Mouse (Mus musculus): ENCODE results near the gene Tex35. TPM values are rescaled to one million over a fixed set of nuclear protein-coding genes. Genes with fewer than 3 reads are reported as not detected.

Tex35 gene
- polyA plus RNA-seq, 1 experiment from 2014 or later: not detected

DNA sequence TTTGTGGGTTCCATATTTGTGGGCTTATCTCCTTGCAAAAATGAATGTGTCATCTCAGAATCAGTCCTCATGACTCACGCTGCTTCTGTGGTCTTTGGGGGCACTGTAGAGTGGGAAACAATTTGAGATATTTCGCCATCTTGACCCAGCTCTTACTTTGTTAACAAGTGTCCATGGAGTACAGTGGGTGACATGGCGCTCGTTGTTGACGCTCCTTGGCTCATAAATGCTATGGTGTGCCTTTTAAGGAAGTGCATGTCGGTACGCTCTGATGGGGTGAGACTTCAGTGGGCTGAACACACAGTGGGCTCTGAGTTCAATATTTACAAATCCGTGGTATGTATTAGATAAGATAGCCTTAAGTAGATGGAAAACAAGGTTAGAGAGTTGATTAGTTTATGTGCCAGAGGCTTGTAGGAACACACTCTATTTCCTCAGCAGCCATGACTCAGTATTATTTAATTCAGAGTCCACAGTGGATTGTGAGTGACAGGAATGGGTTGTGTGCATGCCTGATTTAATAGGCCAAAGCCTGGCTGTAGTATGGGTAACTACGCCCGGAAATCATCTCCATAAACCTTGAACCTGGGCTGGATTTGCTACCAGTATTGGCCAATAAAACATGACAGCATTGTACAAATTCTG lies 46.6 kb downstream of the Tex35 start:
- Histone ChIP-seq H3K9ac (ENCODE audit: low read depth, low read length) (no peak overlapping the region), H3K4me2 (ENCODE audit: low read length) (no peak overlapping the region), H3K36me3 (ENCODE audit: insufficient read depth, low read length) (no peaks in the 10 kb centered on the region), H3K27ac (no peak overlapping the region), H3K9me3 (replicated peaks; ENCODE audit: low read length) (no peaks in the 10 kb centered on the region), H3K4me1 (replicated peaks; ENCODE audit: insufficient read depth, low read length) (no peaks in the 10 kb centered on the region), H3K27me3 (ENCODE audit: insufficient read depth, low read length) (no peaks in the 10 kb centered on the region), H3K4me3 (replicated peaks; ENCODE audit: low read depth, low read length) (no peak overlapping the region)
- ATAC-seq (replicated peaks; ENCODE audit: low FRiP score, low read depth) (no peak), DNase-seq (ENCODE audit: low spot score) (no peak)
- WGBS: 93% methylated on average over 10 of the region's 10 CpGs
- no peak for TF ChIP-seq CTCF (IDR thresholded peaks at IDR 0.05; ENCODE audit: low read depth)

DNA sequence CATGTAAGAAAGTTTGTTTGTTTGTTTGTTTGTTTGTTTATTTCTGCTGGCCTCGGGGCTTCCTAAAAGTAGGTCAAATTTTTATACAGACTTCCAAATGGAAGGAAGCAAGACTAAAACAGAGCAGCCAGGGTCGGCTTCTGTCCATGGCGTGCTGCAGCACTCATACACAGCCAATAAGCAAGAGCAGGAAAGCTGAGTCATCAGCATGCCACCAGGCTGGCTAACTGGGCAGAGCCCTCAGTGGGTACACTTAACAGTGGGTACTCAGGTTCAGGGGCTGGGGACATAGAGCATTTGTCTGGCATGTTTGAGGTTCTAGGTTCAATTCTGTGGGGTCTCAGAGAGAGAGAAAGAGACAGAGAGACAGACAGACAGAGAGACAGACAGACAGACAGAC lies 47.3 kb downstream of the Tex35 start:
- Histone ChIP-seq H3K9me3 (replicated peaks; ENCODE audit: low read length) (no peaks in the 10 kb centered on the region), H3K27me3 (ENCODE audit: insufficient read depth, low read length) (no peaks in the 10 kb centered on the region), H3K9ac (ENCODE audit: low read depth, low read length) (no peak overlapping the region), H3K4me2 (ENCODE audit: low read length) (no peak overlapping the region), H3K27ac (no peak overlapping the region), H3K4me1 (replicated peaks; ENCODE audit: insufficient read depth, low read length) (no peaks in the 10 kb centered on the region), H3K36me3 (ENCODE audit: insufficient read depth, low read length) (no peaks in the 10 kb centered on the region), H3K4me3 (replicated peaks; ENCODE audit: low read depth, low read length) (no peak overlapping the region)
- DNase-seq (ENCODE audit: low spot score) (no peak), ATAC-seq (replicated peaks; ENCODE audit: low FRiP score, low read depth) (no peak)
- TF ChIP-seq CTCF (IDR thresholded peaks at IDR 0.05; ENCODE audit: low read depth): no peak
- 85% methylated on average over 3 of the region's 3 CpGs for WGBS

DNA sequence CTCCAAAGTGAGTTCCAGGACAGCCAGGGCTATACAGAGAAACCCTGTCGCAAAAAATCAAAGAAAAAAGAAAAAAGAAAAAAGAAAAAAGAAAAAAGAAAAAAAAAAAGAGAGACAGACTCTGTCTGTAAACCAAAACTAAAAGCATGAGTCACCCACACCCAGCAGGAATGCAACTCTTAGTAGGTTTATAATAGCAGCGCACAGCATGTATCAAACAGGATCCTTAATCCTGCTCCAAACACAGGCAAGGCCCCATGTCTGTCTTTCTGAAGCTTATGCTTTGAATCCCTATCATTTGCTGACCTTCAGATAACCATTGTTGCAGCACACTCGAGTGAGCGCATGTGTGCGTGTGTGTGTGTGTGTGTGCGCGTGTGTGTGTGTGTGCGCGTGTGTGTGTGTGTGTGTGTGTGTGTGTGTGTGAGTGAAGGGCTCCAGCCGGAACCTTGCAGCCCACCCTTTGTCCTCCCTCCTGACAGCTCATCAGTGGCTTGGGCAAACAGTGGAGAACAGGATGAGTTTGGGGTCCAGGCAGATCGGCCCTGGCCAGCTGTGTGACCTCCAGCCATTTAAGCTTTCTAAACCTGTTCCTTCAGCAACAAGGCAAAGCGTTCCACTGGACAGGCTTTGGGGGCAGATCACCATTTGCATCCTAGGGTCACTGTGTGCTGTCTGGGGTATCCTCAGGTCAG lies 47.9 kb downstream of the Tex35 start:
- ATAC-seq (replicated peaks; ENCODE audit: low FRiP score, low read depth) (no peak), DNase-seq (ENCODE audit: low spot score) (no peak)
- no peak for TF ChIP-seq CTCF (IDR thresholded peaks at IDR 0.05; ENCODE audit: low read depth)
- Histone ChIP-seq H3K36me3 (ENCODE audit: insufficient read depth, low read length) (no peaks in the 10 kb centered on the region), H3K4me1 (replicated peaks; ENCODE audit: insufficient read depth, low read length) (no peaks in the 10 kb centered on the region), H3K4me3 (replicated peaks; ENCODE audit: low read depth, low read length) (no peak overlapping the region), H3K9me3 (replicated peaks; ENCODE audit: low read length) (no peaks in the 10 kb centered on the region), H3K4me2 (ENCODE audit: low read length) (no peak overlapping the region), H3K27me3 (ENCODE audit: insufficient read depth, low read length) (no peaks in the 10 kb centered on the region), H3K9ac (ENCODE audit: low read depth, low read length) (no peak overlapping the region), H3K27ac (no peak overlapping the region)
- 88% methylated on average over 12 of the region's 12 CpGs for WGBS

DNA sequence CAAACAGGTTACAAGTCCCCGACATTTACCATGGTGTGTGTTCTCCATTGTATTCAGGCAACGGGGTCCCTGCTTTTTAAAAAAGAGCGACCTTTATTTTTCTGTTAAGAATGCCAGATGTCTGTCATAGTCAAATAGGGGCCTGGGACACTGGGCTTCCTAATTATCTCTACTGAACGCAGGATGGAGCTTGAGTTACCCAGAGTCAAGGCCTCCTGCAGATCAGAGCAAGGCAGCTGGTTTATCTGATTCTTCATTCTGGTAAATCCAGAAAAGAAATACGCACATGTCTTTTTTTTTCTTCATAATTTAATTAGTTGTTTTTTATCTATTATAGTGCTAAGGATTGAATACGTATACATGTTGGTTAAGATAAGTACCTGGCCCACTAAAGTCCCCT lies 52.6 kb downstream of the Tex35 start:
- H3K4me2 ChIP-seq (ENCODE audit: low read length): no peak overlapping the region
- 75% methylated on average over 6 of the region's 6 CpGs for WGBS
- H3K4me3 ChIP-seq (replicated peaks; ENCODE audit: low read depth, low read length): no peak overlapping the region
- DNase-seq (ENCODE audit: low spot score): no peak
- no peaks in the 10 kb centered on the region for H3K9me3 ChIP-seq (replicated peaks; ENCODE audit: low read length)
- H3K27me3 ChIP-seq (ENCODE audit: insufficient read depth, low read length): no peaks in the 10 kb centered on the region
- TF ChIP-seq CTCF (IDR thresholded peaks at IDR 0.05; ENCODE audit: low read depth): no peak
- no peaks in the 10 kb centered on the region for H3K4me1 ChIP-seq (replicated peaks; ENCODE audit: insufficient read depth, low read length)
- no peak overlapping the region for H3K9ac ChIP-seq (ENCODE audit: low read depth, low read length)
- ATAC-seq (replicated peaks; ENCODE audit: low FRiP score, low read depth): no peak
- H3K27ac ChIP-seq: no peak overlapping the region
- no peaks in the 10 kb centered on the region for H3K36me3 ChIP-seq (ENCODE audit: insufficient read depth, low read length)

DNA sequence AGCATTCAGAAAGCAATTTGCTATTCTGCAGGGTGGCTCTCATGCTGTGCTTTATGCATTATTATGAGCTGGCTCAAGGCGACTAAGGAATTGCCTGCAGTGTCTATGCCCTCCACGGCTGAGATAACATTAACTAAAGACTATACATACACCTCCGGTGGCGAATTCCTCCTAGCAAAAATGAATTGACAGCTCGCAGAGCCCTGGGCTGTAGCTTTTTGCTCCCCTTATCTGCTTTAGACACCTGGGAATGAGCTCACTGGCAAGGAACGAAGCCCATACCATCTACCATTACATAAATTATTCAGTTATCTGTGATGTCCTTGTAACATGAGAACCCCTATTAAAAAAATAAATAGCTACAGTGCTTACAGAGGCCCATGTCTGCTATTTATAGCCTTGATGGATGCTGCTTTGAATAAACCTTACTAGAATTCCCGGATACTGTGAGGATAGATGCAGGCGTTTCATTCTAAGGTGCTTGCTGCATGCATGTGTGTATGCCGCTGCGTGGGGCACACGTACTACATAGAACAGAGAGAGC lies 53.1 kb downstream of the Tex35 start:
- Histone ChIP-seq H3K9me3 (replicated peaks; ENCODE audit: low read length) (no peaks in the 10 kb centered on the region), H3K4me1 (replicated peaks; ENCODE audit: insufficient read depth, low read length) (no peaks in the 10 kb centered on the region), H3K4me2 (ENCODE audit: low read length) (no peak overlapping the region), H3K27me3 (ENCODE audit: insufficient read depth, low read length) (no peaks in the 10 kb centered on the region), H3K36me3 (ENCODE audit: insufficient read depth, low read length) (no peaks in the 10 kb centered on the region), H3K9ac (ENCODE audit: low read depth, low read length) (no peak overlapping the region), H3K27ac (no peak overlapping the region), H3K4me3 (replicated peaks; ENCODE audit: low read depth, low read length) (no peak overlapping the region)
- WGBS: 26% methylated on average over 11 of the region's 11 CpGs
- DNase-seq (ENCODE audit: low spot score): peak; percentile 57
- ATAC-seq (replicated peaks; ENCODE audit: low FRiP score, low read depth): no peak
- no peak for TF ChIP-seq CTCF (IDR thresholded peaks at IDR 0.05; ENCODE audit: low read depth)

DNA sequence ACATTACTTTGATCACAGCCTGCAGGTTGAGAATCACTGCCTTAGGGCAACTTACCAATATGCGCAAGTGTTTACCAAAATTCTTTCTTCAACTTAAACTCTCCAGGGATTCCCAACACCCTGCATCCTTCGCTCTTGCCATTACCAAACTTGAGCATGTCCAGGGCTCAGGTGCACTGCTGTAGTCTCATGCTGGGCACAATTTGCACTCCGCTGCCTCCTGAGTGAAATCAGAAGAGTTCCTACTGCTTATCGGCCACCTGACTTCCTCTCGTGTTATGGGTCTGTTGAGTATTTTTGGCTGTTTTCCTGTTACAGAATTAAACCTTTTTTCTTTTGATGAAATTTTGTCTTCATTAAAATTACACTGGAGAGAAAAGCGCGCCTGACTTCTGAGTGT lies 53.8 kb downstream of the Tex35 start:
- no peak overlapping the region for H3K4me2 ChIP-seq (ENCODE audit: low read length)
- no peak for TF ChIP-seq CTCF (IDR thresholded peaks at IDR 0.05; ENCODE audit: low read depth)
- no peak for ATAC-seq (replicated peaks; ENCODE audit: low FRiP score, low read depth)
- no peaks in the 10 kb centered on the region for H3K9me3 ChIP-seq (replicated peaks; ENCODE audit: low read length)
- no peaks in the 10 kb centered on the region for H3K36me3 ChIP-seq (ENCODE audit: insufficient read depth, low read length)
- no peak overlapping the region for H3K4me3 ChIP-seq (replicated peaks; ENCODE audit: low read depth, low read length)
- H3K4me1 ChIP-seq (replicated peaks; ENCODE audit: insufficient read depth, low read length): no peaks in the 10 kb centered on the region
- H3K9ac ChIP-seq (ENCODE audit: low read depth, low read length): no peak overlapping the region
- 70% methylated on average over 7 of the region's 7 CpGs for WGBS
- DNase-seq (ENCODE audit: low spot score): no peak
- H3K27me3 ChIP-seq (ENCODE audit: insufficient read depth, low read length): no peaks in the 10 kb centered on the region
- H3K27ac ChIP-seq: no peak overlapping the region
